Mouse (Mus musculus) heart, embryonic 14.5 days (tissue): ENCODE data around the gene Scd1. TPM values are rescaled to one million over a fixed set of nuclear protein-coding genes. Genes with fewer than 3 reads are reported as not detected.

Experiments
- ATAC-seq: fragments of 200-750 bp; cut with Nextera tagmentation; 2 replicates; pipeline ENCODE4 v1.8.0; 2017; ENCODE audit warnings: low read depth, moderate TSS enrichment; ENCODE audit not compliant: insufficient number of reproducible peaks, insufficient read depth, low FRiP score
- H3K27ac ChIP-seq, 2 experiments: fragments of 200-500 bp in 1 of 2; fragments of 300-500 bp in 1 of 2; sonication (generic) in 1 of 2; replicated peaks in 1 of 2; 2 replicates each; pipeline ENCODE4 v1.5.1; 2012 to 2014; ENCODE audit warnings: low read depth in 2 of 2, low read length in 2 of 2, control low read depth in 1 of 2, mild to moderate bottlenecking in 1 of 2, mixed read lengths in 1 of 2; ENCODE audit not compliant: control insufficient read depth in 1 of 2, insufficient read depth in 1 of 2
- H3K27me3 ChIP-seq: fragments of 300-500 bp; sonication (generic); 2 replicates; pipeline ENCODE4 v1.6.1; 2014; ENCODE audit warnings: mild to moderate bottlenecking, low read length, control low read depth; ENCODE audit not compliant: control insufficient read depth, insufficient read depth
- H3K36me3 ChIP-seq: fragments of 300-500 bp; sonication (generic); 2 replicates; pipeline ENCODE4 v1.6.1; 2014; ENCODE audit warnings: mild to moderate bottlenecking, control low read depth, low read length, mixed read lengths; ENCODE audit not compliant: control insufficient read depth, insufficient read depth
- H3K4me1 ChIP-seq, 2 experiments: fragments of 200-500 bp in 1 of 2; fragments of 300-500 bp in 1 of 2; sonication (generic) in 1 of 2; 2 replicates each; pipeline ENCODE4 v1.6.1; 2012 to 2014; ENCODE audit warnings: low read length in 2 of 2, control low read depth in 1 of 2, mixed read lengths in 1 of 2; ENCODE audit not compliant: control insufficient read depth in 2 of 2, insufficient read depth in 2 of 2
- H3K4me2 ChIP-seq: fragments of 300-500 bp; sonication (generic); 2 replicates; pipeline ENCODE4 v1.6.1; 2014; ENCODE audit warnings: mild to moderate bottlenecking, low read length
- H3K4me3 ChIP-seq, 2 experiments: fragments of 200-500 bp in 1 of 2; fragments of 300-500 bp in 1 of 2; sonication (generic) in 1 of 2; 2 replicates each; pipeline ENCODE4 v1.5.1; 2012 to 2014; ENCODE audit warnings: low read length in 2 of 2, mild to moderate bottlenecking in 2 of 2, control low read depth in 1 of 2, low read depth in 1 of 2, moderate library complexity in 1 of 2; ENCODE audit not compliant: control insufficient read depth in 1 of 2, insufficient read depth in 1 of 2
- H3K9ac ChIP-seq: fragments of 300-500 bp; sonication (generic); 2 replicates; pipeline ENCODE4 v1.6.1; 2014; ENCODE audit warnings: mild to moderate bottlenecking, low read length
- H3K9me3 ChIP-seq: fragments of 300-500 bp; sonication (generic); 2 replicates; pipeline ENCODE4 v1.6.1; 2016; ENCODE audit warnings: low read length, control low read depth; ENCODE audit not compliant: control insufficient read depth
- WGBS: fragments of 180-500 bp; shearing (Covaris S2); extraction: QIAGEN DNeasy Blood & Tissue Kit; methylation state at CpG from one replicate; pipeline ENCODE4 v1.1.7; 2014; 5-methylcytosine and 5-hydroxymethylcytosine counted together
- polyA plus RNA-seq: library from polyadenylated mRNA; unstranded; fragments of >200 nt; fragmentation: Nextera tagmentation; extraction: Ambion mirVana; gene quantifications from 2 replicates; pipeline ENCODE4 v1.2.1, GENCODE M21; 2014

Gene Scd1
- 0.43 and 1.0 TPM in 2 replicates for polyA plus RNA-seq

DNA sequence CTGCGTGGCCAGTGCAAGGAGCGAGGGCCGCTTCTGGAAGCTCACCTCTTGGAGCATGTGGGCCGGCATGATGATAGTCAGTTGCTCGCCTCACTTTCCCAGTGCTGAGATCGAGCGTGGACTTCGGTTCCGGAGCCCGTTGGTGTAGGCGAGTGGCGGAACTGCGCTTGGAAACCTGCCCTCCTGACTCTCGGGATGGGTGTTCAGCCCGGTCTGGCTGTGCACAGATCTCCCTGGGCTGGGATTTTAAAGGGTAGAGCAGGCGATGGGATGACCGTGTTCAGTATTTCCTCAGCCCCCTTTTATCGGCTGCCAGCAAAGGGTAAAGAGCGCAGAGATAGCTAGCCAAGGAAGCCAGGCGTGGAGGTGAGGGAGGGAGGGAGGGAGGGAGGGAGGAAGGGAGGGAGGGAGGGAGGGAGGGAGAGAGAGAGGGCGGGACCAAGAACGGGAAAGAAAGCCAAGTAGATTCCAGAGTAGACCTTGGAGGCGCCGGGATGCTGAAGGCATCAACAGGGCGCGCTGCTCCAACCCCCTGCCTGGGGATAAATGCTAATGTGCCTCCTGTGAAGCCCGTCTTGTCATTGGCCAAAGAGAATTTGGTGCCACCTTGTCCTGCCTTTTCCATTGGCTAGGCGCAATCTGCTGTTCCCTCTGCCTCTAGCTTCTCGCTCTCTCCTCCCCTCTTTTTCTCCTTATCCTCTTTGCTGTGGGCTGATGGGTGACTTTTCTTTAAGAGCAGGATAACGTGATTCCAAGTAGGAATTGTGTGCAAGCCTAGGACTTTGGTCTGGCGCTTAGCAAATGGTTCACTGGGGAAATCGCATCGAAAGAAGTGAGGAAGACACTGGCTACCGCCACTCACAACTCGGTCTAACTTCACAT, at the start of gene Scd1:
TSS of gene Scd1 (minus strand) at position 539 of the 882 bp plus-strand sequence.
- H3K4me1 ChIP-seq: peaks cover 2 to 5% of the 10 kb centered on the region in 2 experiments; a peak in 1 of 4 replicates
- under 1% methylated on average over 34 of the region's 35 CpGs for WGBS
- peak; percentile 21; the same call in 1 of the 2 replicates for ATAC-seq

DNA sequence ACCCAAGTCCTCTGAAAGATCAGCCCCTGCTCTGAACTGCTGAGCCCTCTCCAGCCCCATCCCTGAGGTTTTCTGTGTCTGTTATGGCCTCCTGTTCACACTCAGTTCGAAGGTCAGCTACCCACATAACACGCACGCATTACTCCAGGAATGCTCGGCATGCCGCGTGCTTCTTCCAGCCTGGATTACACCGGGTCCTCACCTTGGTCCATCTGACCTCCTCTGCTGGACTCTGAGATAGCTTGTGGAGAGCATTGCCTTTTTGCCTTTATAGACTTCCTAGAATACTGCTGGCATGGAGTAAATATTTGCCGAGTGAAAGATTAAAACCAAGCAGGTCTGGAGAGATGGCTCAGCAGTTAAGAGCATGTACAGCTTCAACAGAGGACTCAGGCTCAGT, 47.7 kb upstream of the Scd1 start:
- no peak for ATAC-seq
- H3K9me3 ChIP-seq: no peaks in the 10 kb centered on the region
- 66% methylated on average over 8 of the region's 8 CpGs for WGBS
- no peaks in the 10 kb centered on the region for H3K27me3 ChIP-seq
- H3K27ac ChIP-seq: no peak overlapping the region
- no peaks in the 10 kb centered on the region for H3K4me1 ChIP-seq
- H3K9ac ChIP-seq: no peak overlapping the region
- H3K36me3 ChIP-seq: no peaks in the 10 kb centered on the region
- H3K4me2 ChIP-seq: no peak overlapping the region
- H3K4me3 ChIP-seq: no peak overlapping the region

More for the DNA sequence above, at the start of gene Scd1:
- no peaks in the 10 kb centered on the region for H3K36me3 ChIP-seq
- H3K9me3 ChIP-seq: no peaks in the 10 kb centered on the region
- H3K4me2 ChIP-seq: peak within 1 kb of the TSS; percentile 71
- H3K9ac ChIP-seq: peak within 1 kb of the TSS; percentile 42
- H3K27ac ChIP-seq: 0 out of 4 replicates have a peak within 1 kb of the TSS, but pooled peaks of 1 of the 2 experiments have one; percentile 1
- H3K27me3 ChIP-seq: peaks cover 21% of the 10 kb centered on the region
- peak within 1 kb of the TSS; percentile 40 to 46 for H3K4me3 ChIP-seq

- Histone ChIP-seq H3K4me1 (no peaks in the 10 kb centered on the region), H3K4me3 (no peak overlapping the region), H3K36me3 (no peaks in the 10 kb centered on the region), H3K27me3 (no peaks in the 10 kb centered on the region), H3K9ac (no peak overlapping the region), H3K27ac (no peak overlapping the region), H3K9me3 (no peaks in the 10 kb centered on the region), H3K4me2 (no peak overlapping the region)
- 87% methylated on average over 6 of the region's 6 CpGs for WGBS
- no peak for ATAC-seq
Observed at GRCm38 (mm10) chr19:44454862-44455261, 47.2 kb upstream of the Scd1 start.

GRCm38 (mm10) chr19:44447927-44448326, 40.2 kb upstream of the Scd1 start:
- Histone ChIP-seq H3K4me1 (no peaks in the 10 kb centered on the region), H3K4me3 (no peak overlapping the region), H3K4me2 (no peak overlapping the region), H3K27ac (no peak overlapping the region), H3K36me3 (no peaks in the 10 kb centered on the region), H3K9ac (no peak overlapping the region), H3K27me3 (no peaks in the 10 kb centered on the region), H3K9me3 (no peaks in the 10 kb centered on the region)
- 80% methylated on average over 4 of the region's 4 CpGs for WGBS
- no peak for ATAC-seq

DNA sequence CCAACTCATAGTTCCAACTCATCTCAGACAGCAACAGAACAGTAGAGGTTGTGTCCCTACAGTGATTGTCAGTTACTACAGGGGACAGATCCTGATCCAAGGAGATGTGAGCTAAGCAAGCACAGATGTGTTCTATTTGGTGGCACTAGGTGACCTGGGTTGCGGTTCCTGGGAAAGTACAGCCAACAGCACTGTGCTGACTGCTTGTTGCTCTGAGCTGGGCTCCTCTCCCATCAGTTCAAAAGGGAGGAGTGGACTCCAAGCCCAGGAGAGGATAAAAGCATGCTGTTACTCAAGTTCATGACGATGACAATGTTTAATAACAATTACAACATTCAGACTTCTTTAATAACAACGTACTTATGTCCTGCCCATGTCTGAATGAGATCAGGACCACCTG, 38.1 kb upstream of the Scd1 start:
- H3K27me3 ChIP-seq: no peaks in the 10 kb centered on the region
- no peak overlapping the region for H3K27ac ChIP-seq
- H3K9me3 ChIP-seq: no peaks in the 10 kb centered on the region
- H3K4me2 ChIP-seq: no peak overlapping the region
- WGBS: 85% methylated on average over 3 of the region's 3 CpGs
- H3K36me3 ChIP-seq: no peaks in the 10 kb centered on the region
- no peak overlapping the region for H3K4me3 ChIP-seq
- H3K4me1 ChIP-seq: no peaks in the 10 kb centered on the region
- no peak overlapping the region for H3K9ac ChIP-seq
- no peak for ATAC-seq

GRCm38 (mm10) chr19:44439302-44439701, 31.6 kb upstream of the Scd1 start:
- no peak overlapping the region for H3K4me3 ChIP-seq
- WGBS: 38% methylated on average over 4 of the region's 4 CpGs
- no peak overlapping the region for H3K27ac ChIP-seq
- H3K36me3 ChIP-seq: no peaks in the 10 kb centered on the region
- no peak overlapping the region for H3K9ac ChIP-seq
- no peaks in the 10 kb centered on the region for H3K9me3 ChIP-seq
- no peak for ATAC-seq
- no peak overlapping the region for H3K4me2 ChIP-seq
- no peaks in the 10 kb centered on the region for H3K27me3 ChIP-seq
- H3K4me1 ChIP-seq: no peaks in the 10 kb centered on the region

GRCm38 (mm10) chr19:44437975-44438374, 30.3 kb upstream of the Scd1 start:
- no peak overlapping the region for H3K4me3 ChIP-seq
- no peaks in the 10 kb centered on the region for H3K9me3 ChIP-seq
- no peak overlapping the region for H3K4me2 ChIP-seq
- H3K36me3 ChIP-seq: no peaks in the 10 kb centered on the region
- no peak overlapping the region for H3K9ac ChIP-seq
- H3K4me1 ChIP-seq: no peaks in the 10 kb centered on the region
- H3K27me3 ChIP-seq: no peaks in the 10 kb centered on the region
- no peak for ATAC-seq
- 61% methylated on average over 6 of the region's 6 CpGs for WGBS
- H3K27ac ChIP-seq: no peak overlapping the region
